Mouse (Mus musculus) heart, embryonic 13.5 days (tissue): ENCODE data around the gene Spata1. TPM values are rescaled to one million over a fixed set of nuclear protein-coding genes. Genes with fewer than 3 reads are reported as not detected.

ENCODE experiments used
- ATAC-seq: fragments of 200-750 bp; cut with Nextera tagmentation; 2 replicates; pipeline ENCODE4 v1.8.0; 2017; ENCODE audit warnings: moderate TSS enrichment; ENCODE audit not compliant: insufficient number of reproducible peaks, low FRiP score, low TSS enrichment; ENCODE audit errors: extremely low read depth
- H3K27ac ChIP-seq: fragments of 300-500 bp; sonication (generic); replicated peaks from 2 replicates; pipeline ENCODE4 v1.5.1; 2015; ENCODE audit warnings: moderate library complexity, mild to moderate bottlenecking, inconsistent platforms
- H3K27me3 ChIP-seq: fragments of 300-500 bp; sonication (generic); replicated peaks from 2 replicates; pipeline ENCODE4 v1.6.1; 2015; ENCODE audit warnings: mild to moderate bottlenecking, inconsistent platforms
- H3K36me3 ChIP-seq: fragments of 300-500 bp; sonication (generic); 2 replicates; pipeline ENCODE4 v1.6.1; 2015; ENCODE audit warnings: mild to moderate bottlenecking, inconsistent platforms
- H3K4me1 ChIP-seq: fragments of 300-500 bp; sonication (generic); 2 replicates; pipeline ENCODE4 v1.6.1; 2015; ENCODE audit warnings: inconsistent platforms
- H3K4me2 ChIP-seq: fragments of 300-500 bp; sonication (generic); 2 replicates; pipeline ENCODE4 v1.6.1; 2015; ENCODE audit warnings: inconsistent platforms, mild to moderate bottlenecking, moderate library complexity
- H3K4me3 ChIP-seq: fragments of 300-500 bp; sonication (generic); 2 replicates; pipeline ENCODE4 v1.5.1; 2015; ENCODE audit warnings: moderate library complexity, mild to moderate bottlenecking, inconsistent platforms
- H3K9ac ChIP-seq: fragments of 300-500 bp; sonication (generic); 2 replicates; pipeline ENCODE4 v1.6.1; 2015; ENCODE audit warnings: inconsistent platforms, mild to moderate bottlenecking, moderate library complexity
- H3K9me3 ChIP-seq: fragments of 300-500 bp; sonication (generic); 2 replicates; pipeline ENCODE4 v1.6.1; 2016; ENCODE audit warnings: inconsistent platforms
- WGBS: fragments of 180-500 bp; shearing (Covaris S2); methylation state at CpG from one replicate; pipeline ENCODE4 v1.1.7; 2015; ENCODE audit warnings: mixed read lengths; 5-methylcytosine and 5-hydroxymethylcytosine counted together
- polyA plus RNA-seq: library from polyadenylated mRNA; unstranded; fragments of >200 nt; fragmentation: Nextera tagmentation; extraction: Ambion mirVana; gene quantifications from 2 replicates; pipeline ENCODE4 v1.2.1, GENCODE M21; 2015

Spata1 gene
- polyA plus RNA-seq, 1 experiment from 2014 or later: 5.3 TPM

DNA sequence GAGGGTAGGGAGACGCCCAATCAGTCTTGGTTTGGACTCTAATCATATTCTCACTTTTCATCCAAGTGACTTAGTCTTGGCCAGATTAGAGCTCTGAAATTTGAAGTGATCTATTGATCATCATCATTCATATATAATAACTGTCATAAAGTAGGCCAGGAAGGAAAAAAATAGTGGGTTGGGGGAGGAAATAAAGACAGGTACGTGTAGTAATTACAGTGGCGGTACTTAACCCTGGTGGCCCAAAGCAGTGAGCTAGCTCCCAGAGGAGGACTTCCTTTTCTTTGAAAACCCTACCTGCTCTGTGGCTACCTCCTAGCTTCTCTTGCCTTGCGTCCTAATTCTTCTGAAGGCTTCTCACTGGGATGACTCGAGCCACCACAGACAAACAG lies 1.3 kb upstream of the Spata1 start:
- Histone ChIP-seq H3K4me1 (peaks cover 39% of the 10 kb centered on the region), H3K27me3 (no peaks in the 10 kb centered on the region), H3K9ac (peak overlapping the region; percentile 98), H3K4me2 (peak overlapping the region; percentile 93), H3K27ac (peak overlapping the region; percentile 98), H3K36me3 (peaks cover 28% of the 10 kb centered on the region), H3K9me3 (no peaks in the 10 kb centered on the region), H3K4me3 (peak overlapping the region; percentile 92)
- ATAC-seq: no peak
- 4% methylated on average over 5 of the region's 5 CpGs for WGBS

DNA sequence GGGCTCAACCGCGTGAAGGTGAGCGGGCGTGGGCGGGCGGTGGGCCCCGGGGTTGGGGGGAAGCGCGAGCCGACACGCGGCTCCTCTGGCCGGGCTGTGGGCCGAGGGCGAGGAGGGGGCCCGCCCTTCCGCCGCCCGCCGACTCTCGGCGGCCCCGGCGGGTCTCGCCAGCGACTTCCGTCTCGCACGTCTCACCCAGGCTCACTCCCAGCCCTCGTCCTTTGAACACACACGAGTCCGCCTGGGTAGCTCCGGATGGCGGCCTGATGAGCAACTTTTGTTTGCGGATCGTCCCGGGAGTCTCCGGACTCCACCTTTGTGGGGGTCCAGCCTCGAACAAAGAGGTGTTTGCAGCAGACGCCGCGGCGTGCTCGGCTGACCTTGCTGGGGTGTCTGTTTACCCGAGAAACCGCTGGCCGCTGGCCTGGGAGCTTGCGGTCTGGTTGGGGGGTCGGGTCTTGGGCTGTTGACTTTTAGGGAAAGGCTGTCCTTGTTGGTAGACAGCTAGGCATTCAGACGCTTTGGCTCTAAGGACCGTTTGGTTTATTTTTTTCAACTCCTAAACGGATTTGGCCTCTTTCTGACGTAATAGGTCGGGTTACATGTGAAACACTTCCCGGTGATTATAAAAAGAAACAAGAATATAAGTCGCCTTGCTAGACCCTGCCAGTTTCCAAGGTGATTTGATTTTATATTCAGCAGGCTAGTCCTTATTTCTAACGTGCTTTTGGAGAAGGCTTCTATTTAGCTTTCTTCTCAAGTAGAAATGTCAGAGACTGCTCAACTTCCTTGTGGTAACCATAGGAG lies 653 bp upstream of the Spata1 start:
- Histone ChIP-seq H3K27me3 (no peaks in the 10 kb centered on the region), H3K27ac (peak overlapping the region; percentile 98), H3K4me3 (peak overlapping the region; percentile 92), H3K36me3 (peaks cover 23% of the 10 kb centered on the region), H3K9me3 (no peaks in the 10 kb centered on the region), H3K4me2 (peak overlapping the region; percentile 93), H3K9ac (peak overlapping the region; percentile 98), H3K4me1 (peaks cover 39% of the 10 kb centered on the region)
- ATAC-seq: peak; percentile 53
- under 1% methylated on average over 55 of the region's 57 CpGs for WGBS

DNA sequence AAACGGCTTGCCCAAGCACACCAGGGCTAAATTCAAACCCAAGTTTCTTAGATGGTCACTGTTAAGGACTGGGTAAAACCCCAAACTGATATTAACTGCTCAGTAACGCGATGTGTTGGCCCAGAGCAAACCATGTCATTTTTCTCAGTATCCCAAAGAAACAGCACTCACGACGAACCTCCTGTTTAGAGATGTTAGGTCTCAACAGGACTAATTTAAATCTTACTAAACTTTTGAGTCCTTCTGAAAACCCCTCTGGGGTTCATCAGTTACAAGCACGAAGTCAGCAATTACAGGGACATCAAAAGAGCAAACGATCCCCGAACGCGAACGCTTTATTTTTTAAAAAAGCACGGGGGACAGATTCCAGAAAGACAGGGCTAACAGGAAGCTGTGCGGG lies 564 bp downstream of the Spata1 start:
- Histone ChIP-seq H3K36me3 (peaks cover 13% of the 10 kb centered on the region), H3K9ac (peak overlapping the region; percentile 98), H3K9me3 (no peaks in the 10 kb centered on the region), H3K4me1 (peaks cover 36% of the 10 kb centered on the region), H3K27me3 (no peaks in the 10 kb centered on the region), H3K4me3 (peak overlapping the region; percentile 92), H3K27ac (peak overlapping the region; percentile 98), H3K4me2 (peak overlapping the region; percentile 93)
- ATAC-seq: no peak
- WGBS: 2% methylated on average over 13 of the region's 13 CpGs

DNA sequence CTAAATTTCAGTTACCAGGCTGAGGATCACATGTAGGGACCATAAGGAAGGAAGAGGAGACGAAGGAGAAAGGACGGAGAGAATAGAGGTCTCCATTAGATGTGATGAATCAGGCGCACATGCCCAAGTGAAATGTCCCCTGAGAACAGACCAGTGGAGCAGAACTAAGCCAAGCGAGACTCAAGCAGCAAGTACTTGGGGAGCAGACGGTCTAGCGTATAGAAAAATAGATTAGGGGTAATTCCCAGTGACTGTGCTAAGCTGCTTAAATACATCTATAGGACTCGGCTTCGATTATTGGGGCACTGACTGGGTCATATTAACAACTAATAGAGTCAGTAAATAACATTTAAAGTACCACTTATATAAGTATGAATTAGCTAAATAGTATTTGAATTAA lies 4.6 kb downstream of the Spata1 start:
- ATAC-seq: no peak
- Histone ChIP-seq H3K4me2 (no peak overlapping the region), H3K36me3 (no peaks in the 10 kb centered on the region), H3K27me3 (no peaks in the 10 kb centered on the region), H3K27ac (no peak overlapping the region), H3K4me3 (no peak overlapping the region), H3K9ac (no peak overlapping the region), H3K9me3 (no peaks in the 10 kb centered on the region), H3K4me1 (peaks cover 4% of the 10 kb centered on the region)
- 86% methylated on average over 8 of the region's 8 CpGs for WGBS

DNA sequence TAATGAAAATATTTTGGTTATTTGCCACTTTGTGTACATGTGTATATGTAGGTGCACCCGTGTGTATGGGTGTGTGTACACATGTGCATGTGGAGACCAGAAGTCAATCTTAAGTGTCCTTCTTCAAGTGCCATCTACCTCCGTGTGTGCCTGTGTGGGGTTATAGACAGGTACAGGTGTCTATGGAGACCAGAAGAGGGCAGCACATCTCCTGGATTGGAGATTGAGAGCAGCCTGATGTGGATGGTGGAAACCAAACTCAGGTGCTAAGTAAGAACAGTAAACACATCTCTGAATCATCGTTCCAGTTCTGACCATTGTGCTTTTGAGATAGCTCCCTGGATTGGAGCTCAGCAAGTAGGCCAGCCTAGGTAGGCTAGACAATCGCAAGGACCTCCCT lies 13.1 kb downstream of the Spata1 start:
- no peaks in the 10 kb centered on the region for H3K4me1 ChIP-seq
- no peaks in the 10 kb centered on the region for H3K9me3 ChIP-seq
- no peak overlapping the region for H3K27ac ChIP-seq
- H3K27me3 ChIP-seq: no peaks in the 10 kb centered on the region
- H3K9ac ChIP-seq: no peak overlapping the region
- no peak overlapping the region for H3K4me3 ChIP-seq
- no peak overlapping the region for H3K4me2 ChIP-seq
- no peak for ATAC-seq
- peaks cover 10% of the 10 kb centered on the region; the same call in 1 of the 2 replicates for H3K36me3 ChIP-seq
- WGBS: 76% methylated on average over 4 of the region's 4 CpGs

DNA sequence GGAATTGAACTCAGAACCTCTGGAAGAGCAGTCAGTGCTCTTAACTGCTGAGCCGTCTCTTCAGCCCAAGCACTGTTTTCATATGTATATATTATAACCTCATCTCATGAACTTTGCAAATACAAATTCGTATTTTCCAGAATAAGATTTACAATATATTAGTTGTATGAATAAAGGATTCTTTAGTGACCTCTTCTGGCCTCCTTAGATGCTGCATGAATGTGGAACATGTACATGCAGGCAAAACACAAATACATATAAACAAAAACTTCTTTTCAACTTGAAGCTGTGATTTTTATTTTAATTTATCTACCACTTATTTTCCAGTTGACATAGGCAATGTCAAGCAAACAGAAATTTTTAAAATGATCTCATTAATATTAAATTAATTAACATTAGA lies 17.5 kb downstream of the Spata1 start:
- ATAC-seq: no peak
- WGBS: 59% methylated on average over 2 of the region's 2 CpGs
- no peak overlapping the region for H3K27ac ChIP-seq

DNA sequence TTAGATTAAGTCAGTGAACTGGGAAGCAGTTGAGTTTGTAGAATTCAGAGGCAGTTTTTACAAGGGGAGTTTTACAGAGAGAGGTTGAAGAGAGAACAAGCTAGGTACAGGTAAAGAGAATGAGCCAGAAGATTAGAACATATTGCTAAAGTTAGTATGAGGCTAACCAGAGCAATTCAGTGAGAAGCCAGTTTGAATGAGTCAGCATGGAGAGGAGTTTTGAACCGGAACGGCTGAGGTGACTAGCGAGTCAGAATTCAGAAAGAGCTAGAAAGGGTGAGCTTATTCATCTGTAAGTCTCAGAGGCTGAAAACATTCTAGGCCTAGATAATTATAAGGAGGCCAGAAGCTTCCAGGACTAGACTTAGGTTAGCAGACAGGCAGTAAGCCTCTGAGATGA lies 25.1 kb downstream of the Spata1 start:
- Histone ChIP-seq H3K36me3 (no peaks in the 10 kb centered on the region), H3K27ac (no peak overlapping the region), H3K4me2 (no peak overlapping the region), H3K4me3 (no peak overlapping the region), H3K9ac (no peak overlapping the region), H3K4me1 (peaks cover 6% of the 10 kb centered on the region; the same call in 1 of the 2 replicates), H3K27me3 (no peaks in the 10 kb centered on the region), H3K9me3 (no peaks in the 10 kb centered on the region)
- ATAC-seq: no peak
- 85% methylated on average over 3 of the region's 3 CpGs for WGBS

More for the DNA sequence above, 17.5 kb downstream of the Spata1 start:
- Histone ChIP-seq H3K9me3 (no peaks in the 10 kb centered on the region), H3K9ac (no peak overlapping the region), H3K4me2 (no peak overlapping the region), H3K4me1 (no peaks in the 10 kb centered on the region), H3K36me3 (peaks cover 10% of the 10 kb centered on the region; the same call in 1 of the 2 replicates), H3K4me3 (no peak overlapping the region), H3K27me3 (no peaks in the 10 kb centered on the region)

DNA sequence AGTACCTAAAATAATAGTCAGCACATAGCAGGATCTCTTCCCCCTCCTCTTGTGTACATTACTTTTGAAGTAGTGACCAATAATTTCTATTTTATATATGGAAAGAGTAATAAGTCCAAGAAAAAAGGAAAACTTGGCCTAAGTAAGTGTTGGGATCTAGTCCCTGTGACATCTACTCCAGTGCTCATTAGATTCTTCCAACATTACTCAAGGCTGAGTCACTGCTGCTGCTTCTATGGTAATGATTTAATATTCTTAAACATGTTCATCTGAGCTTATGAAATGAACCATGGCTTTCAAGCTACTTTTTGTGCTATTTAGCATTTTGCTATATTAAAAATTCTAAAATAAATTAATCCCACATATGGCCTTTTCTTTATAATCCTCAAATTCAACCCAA lies 25.8 kb downstream of the Spata1 start:
- H3K9ac ChIP-seq: no peak overlapping the region
- peaks cover 6% of the 10 kb centered on the region; the same call in 1 of the 2 replicates for H3K4me1 ChIP-seq
- H3K4me3 ChIP-seq: no peak overlapping the region
- no peak overlapping the region for H3K27ac ChIP-seq
- no peaks in the 10 kb centered on the region for H3K9me3 ChIP-seq
- H3K36me3 ChIP-seq: no peaks in the 10 kb centered on the region
- H3K4me2 ChIP-seq: no peak overlapping the region
- no peak for ATAC-seq
- H3K27me3 ChIP-seq: no peaks in the 10 kb centered on the region

DNA sequence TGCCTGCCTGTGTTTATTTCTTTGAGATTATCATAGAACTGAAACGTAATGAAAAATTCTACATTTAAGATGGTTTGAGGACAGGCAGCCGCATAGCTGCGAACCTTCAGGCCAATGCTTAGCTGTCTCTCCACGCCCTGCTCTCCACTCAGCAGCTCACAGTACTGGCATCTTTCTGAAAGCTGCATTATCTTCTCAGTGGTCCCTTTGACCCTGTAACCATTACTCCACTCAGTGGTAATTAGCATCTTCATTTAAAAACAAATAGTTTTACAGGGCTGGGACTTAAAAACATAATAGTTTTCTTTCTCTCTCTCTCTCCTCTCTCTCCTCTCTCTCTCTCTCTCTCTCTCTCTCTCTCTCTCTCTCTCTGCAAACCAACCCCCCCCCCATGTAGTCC lies 26.9 kb downstream of the Spata1 start:
- Histone ChIP-seq H3K4me1 (peaks cover 6% of the 10 kb centered on the region; the same call in 1 of the 2 replicates), H3K9ac (no peak overlapping the region), H3K4me3 (no peak overlapping the region), H3K27me3 (no peaks in the 10 kb centered on the region), H3K9me3 (no peaks in the 10 kb centered on the region), H3K4me2 (no peak overlapping the region), H3K36me3 (peaks cover 2% of the 10 kb centered on the region; the same call in 1 of the 2 replicates), H3K27ac (no peak overlapping the region)
- WGBS: 67% methylated on average over 4 of the region's 4 CpGs
- no peak for ATAC-seq

DNA sequence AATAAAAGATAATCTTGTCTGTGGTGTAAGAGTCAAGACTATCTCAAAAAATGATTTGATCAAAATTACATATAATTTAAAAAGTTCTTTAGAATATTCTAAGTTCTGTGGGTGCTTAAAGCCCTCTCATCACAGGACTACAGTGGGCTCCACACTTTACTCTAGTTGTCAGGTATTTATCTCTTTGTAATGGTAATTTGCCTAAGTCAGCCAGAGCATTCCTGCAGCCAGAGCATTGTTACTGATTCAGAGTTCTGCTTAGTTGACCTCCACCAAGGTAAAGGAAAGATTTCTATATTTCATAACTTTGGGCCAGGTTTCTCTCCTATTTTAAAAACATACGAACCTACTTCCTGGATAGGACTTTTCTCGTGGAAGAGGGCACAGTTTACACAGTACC lies 30.3 kb downstream of the Spata1 start:
- no peak for ATAC-seq
- 77% methylated on average over 2 of the region's 2 CpGs for WGBS

DNA sequence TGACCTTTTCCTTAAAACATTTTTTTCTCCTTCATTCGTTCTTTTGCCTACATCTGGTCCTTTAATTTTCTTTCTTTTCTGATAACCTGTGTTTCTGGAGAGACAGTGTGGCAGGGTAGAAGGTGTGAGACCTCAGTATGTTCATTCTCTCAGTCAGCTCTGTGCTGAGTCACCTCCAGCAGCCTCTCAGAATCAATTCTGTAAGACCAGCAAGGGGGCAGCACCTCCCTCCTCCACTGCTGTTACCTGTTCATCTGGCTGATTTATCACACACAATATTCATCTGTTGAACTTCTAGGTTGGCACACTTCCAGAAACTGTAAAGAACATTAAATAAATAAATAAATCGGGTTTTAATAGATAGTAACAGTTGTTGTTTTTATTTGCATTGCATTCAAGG lies 36.6 kb downstream of the Spata1 start:
- H3K9ac ChIP-seq: no peak overlapping the region
- no peaks in the 10 kb centered on the region for H3K4me1 ChIP-seq
- H3K27me3 ChIP-seq: no peaks in the 10 kb centered on the region
- no peak overlapping the region for H3K4me2 ChIP-seq
- 36% methylated on average over 2 of the region's 2 CpGs for WGBS
- ATAC-seq: no peak
- peaks cover 18% of the 10 kb centered on the region for H3K36me3 ChIP-seq
- no peak overlapping the region for H3K4me3 ChIP-seq
- H3K9me3 ChIP-seq: no peaks in the 10 kb centered on the region
- no peak overlapping the region for H3K27ac ChIP-seq

More for the DNA sequence above, 30.3 kb downstream of the Spata1 start:
- Histone ChIP-seq H3K27me3 (no peaks in the 10 kb centered on the region), H3K4me3 (no peak overlapping the region), H3K36me3 (peaks cover 5% of the 10 kb centered on the region; the same call in 1 of the 2 replicates), H3K9me3 (no peaks in the 10 kb centered on the region), H3K9ac (no peak overlapping the region), H3K4me2 (no peak overlapping the region), H3K27ac (no peak overlapping the region), H3K4me1 (peaks cover 6% of the 10 kb centered on the region; the same call in 1 of the 2 replicates)

DNA sequence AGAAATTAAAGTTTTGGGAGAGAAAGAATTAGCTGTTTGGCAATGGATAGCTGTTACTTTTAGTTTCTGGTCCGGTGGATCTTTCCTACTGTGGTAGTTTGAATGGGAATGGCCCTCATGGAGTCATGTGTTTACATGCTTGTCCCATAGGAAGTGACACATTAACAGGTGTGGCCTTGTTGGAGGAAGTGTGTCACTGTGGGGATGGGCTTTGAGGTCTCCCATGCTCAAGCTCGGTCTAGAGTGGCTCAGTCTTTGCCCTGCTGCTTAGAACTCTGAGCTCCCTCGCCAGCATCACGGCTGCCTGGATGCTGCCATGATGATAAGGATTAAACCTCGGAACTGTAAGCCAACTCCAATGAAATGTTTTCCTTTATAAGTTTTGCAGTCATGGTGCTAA lies 48.2 kb downstream of the Spata1 start:
- no peaks in the 10 kb centered on the region for H3K9me3 ChIP-seq
- H3K4me3 ChIP-seq: no peak overlapping the region
- peak overlapping the region; percentile 85 for H3K4me2 ChIP-seq
- peaks cover 12% of the 10 kb centered on the region for H3K36me3 ChIP-seq
- peaks cover 19% of the 10 kb centered on the region for H3K4me1 ChIP-seq
- ATAC-seq: no peak
- H3K27me3 ChIP-seq: no peaks in the 10 kb centered on the region
- H3K9ac ChIP-seq: no peak overlapping the region
- WGBS: 84% methylated on average over 5 of the region's 5 CpGs
- H3K27ac ChIP-seq: no peak overlapping the region
